Mouse (Mus musculus): ENCODE data around the gene Nde1. TPM values are rescaled to one million over a fixed set of nuclear protein-coding genes. Genes with fewer than 3 reads are reported as not detected.

Nde1 gene
- 90.8 and 98.4 TPM in 2 replicates for polyA plus RNA-seq (2014; fragmentation: Nextera tagmentation; extraction: Ambion mirVana)

- under 1% methylated on average over 40 of the region's 43 CpGs for WGBS
- Histone ChIP-seq H3K36me3 (ENCODE audit: control insufficient read depth, insufficient read depth, low read length) (no peaks in the 10 kb centered on the region), H3K27ac (ENCODE audit: low read depth) (peak within 1 kb of the TSS; percentile 84), H3K4me2 (ENCODE audit: low read length) (peak within 1 kb of the TSS; percentile 60), H3K9me3 (ENCODE audit: control insufficient read depth, low read length) (no peaks in the 10 kb centered on the region), H3K4me3 (ENCODE audit: low read depth, low read length) (peak within 1 kb of the TSS; percentile 81), H3K4me1 (replicated peaks; ENCODE audit: control insufficient read depth, insufficient read depth, low read length) (peaks cover 11% of the 10 kb centered on the region; the same call in 1 of the 2 replicates), H3K9ac (ENCODE audit: low read length) (peak within 1 kb of the TSS; percentile 84), H3K27me3 (replicated peaks; ENCODE audit: control insufficient read depth, insufficient read depth, low read length) (no peaks in the 10 kb centered on the region)
- ATAC-seq (replicated peaks; ENCODE audit: low FRiP score, low TSS enrichment, low read depth) (peak; percentile 91), DNase-seq (ENCODE audit: low spot score) (peak; percentile 91)
Observed at GRCm38 (mm10) chr16:14162988-14163416, at the start of gene Nde1, which contains the start of gene Marf1. Nde1 (plus strand) TSS chr16:14163275. Marf1 (minus strand) TSS chr16:14163351.

- Histone ChIP-seq H3K4me1 (replicated peaks; ENCODE audit: control insufficient read depth, insufficient read depth, low read length) (no peaks in the 10 kb centered on the region), H3K36me3 (ENCODE audit: control insufficient read depth, insufficient read depth, low read length) (peaks cover 77% of the 10 kb centered on the region), H3K9me3 (ENCODE audit: control insufficient read depth, low read length) (no peaks in the 10 kb centered on the region), H3K4me3 (ENCODE audit: low read depth, low read length) (no peak overlapping the region), H3K27ac (ENCODE audit: low read depth) (no peak overlapping the region), H3K27me3 (replicated peaks; ENCODE audit: control insufficient read depth, insufficient read depth, low read length) (no peaks in the 10 kb centered on the region), H3K4me2 (ENCODE audit: low read length) (no peak overlapping the region), H3K9ac (ENCODE audit: low read length) (no peak overlapping the region)
- 82% methylated on average over 2 of the region's 2 CpGs for WGBS
- DNase-seq (ENCODE audit: low spot score), result no peak
- no peak for ATAC-seq (replicated peaks; ENCODE audit: low FRiP score, low TSS enrichment, low read depth)
Observed at GRCm38 (mm10) chr16:14117299-14117698, 45.8 kb upstream of the Nde1 start.

GRCm38 (mm10) chr16:14120941-14121340, 42.1 kb upstream of the Nde1 start:
- Histone ChIP-seq H3K27ac (ENCODE audit: low read depth) (no peak overlapping the region), H3K27me3 (replicated peaks; ENCODE audit: control insufficient read depth, insufficient read depth, low read length) (no peaks in the 10 kb centered on the region), H3K36me3 (ENCODE audit: control insufficient read depth, insufficient read depth, low read length) (peaks cover 81% of the 10 kb centered on the region), H3K4me1 (replicated peaks; ENCODE audit: control insufficient read depth, insufficient read depth, low read length) (no peaks in the 10 kb centered on the region), H3K9ac (ENCODE audit: low read length) (no peak overlapping the region), H3K4me2 (ENCODE audit: low read length) (no peak overlapping the region), H3K9me3 (ENCODE audit: control insufficient read depth, low read length) (no peaks in the 10 kb centered on the region), H3K4me3 (ENCODE audit: low read depth, low read length) (no peak overlapping the region)
- ATAC-seq (replicated peaks; ENCODE audit: low FRiP score, low TSS enrichment, low read depth), result no peak
- DNase-seq (ENCODE audit: low spot score), result no peak
- WGBS, result 92% methylated on average over 5 of the region's 5 CpGs

GRCm38 (mm10) chr16:14121563-14121962, 41.5 kb upstream of the Nde1 start:
- Histone ChIP-seq H3K4me1 (replicated peaks; ENCODE audit: control insufficient read depth, insufficient read depth, low read length) (no peaks in the 10 kb centered on the region), H3K9ac (ENCODE audit: low read length) (no peak overlapping the region), H3K4me2 (ENCODE audit: low read length) (no peak overlapping the region), H3K4me3 (ENCODE audit: low read depth, low read length) (no peak overlapping the region), H3K27me3 (replicated peaks; ENCODE audit: control insufficient read depth, insufficient read depth, low read length) (no peaks in the 10 kb centered on the region), H3K9me3 (ENCODE audit: control insufficient read depth, low read length) (no peaks in the 10 kb centered on the region), H3K36me3 (ENCODE audit: control insufficient read depth, insufficient read depth, low read length) (peaks cover 87% of the 10 kb centered on the region), H3K27ac (ENCODE audit: low read depth) (no peak overlapping the region)
- DNase-seq (ENCODE audit: low spot score) (no peak), ATAC-seq (replicated peaks; ENCODE audit: low FRiP score, low TSS enrichment, low read depth) (no peak)
- WGBS, result over 99% methylated on average over 7 of the region's 7 CpGs

- DNase-seq (ENCODE audit: low spot score) (no peak), ATAC-seq (replicated peaks; ENCODE audit: low FRiP score, low TSS enrichment, low read depth) (no peak)
- Histone ChIP-seq H3K4me3 (ENCODE audit: low read depth, low read length) (no peak overlapping the region), H3K4me2 (ENCODE audit: low read length) (no peak overlapping the region), H3K27ac (ENCODE audit: low read depth) (no peak overlapping the region), H3K9ac (ENCODE audit: low read length) (no peak overlapping the region), H3K27me3 (replicated peaks; ENCODE audit: control insufficient read depth, insufficient read depth, low read length) (no peaks in the 10 kb centered on the region), H3K4me1 (replicated peaks; ENCODE audit: control insufficient read depth, insufficient read depth, low read length) (no peaks in the 10 kb centered on the region), H3K9me3 (ENCODE audit: control insufficient read depth, low read length) (no peaks in the 10 kb centered on the region), H3K36me3 (ENCODE audit: control insufficient read depth, insufficient read depth, low read length) (peaks cover 87% of the 10 kb centered on the region)
Observed at GRCm38 (mm10) chr16:14122586-14122985, 40.5 kb upstream of the Nde1 start.

- H3K27me3 ChIP-seq (replicated peaks; ENCODE audit: control insufficient read depth, insufficient read depth, low read length), result no peaks in the 10 kb centered on the region
- H3K4me2 ChIP-seq (ENCODE audit: low read length), result no peak overlapping the region
- no peak overlapping the region for H3K4me3 ChIP-seq (ENCODE audit: low read depth, low read length)
- no peak overlapping the region for H3K9ac ChIP-seq (ENCODE audit: low read length)
- no peak overlapping the region for H3K27ac ChIP-seq (ENCODE audit: low read depth)
- H3K36me3 ChIP-seq (ENCODE audit: control insufficient read depth, insufficient read depth, low read length), result peaks cover 89% of the 10 kb centered on the region
- ATAC-seq (replicated peaks; ENCODE audit: low FRiP score, low TSS enrichment, low read depth) (no peak), DNase-seq (ENCODE audit: low spot score) (no peak)
- H3K9me3 ChIP-seq (ENCODE audit: control insufficient read depth, low read length), result no peaks in the 10 kb centered on the region
- 95% methylated on average over 2 of the region's 2 CpGs for WGBS
- no peaks in the 10 kb centered on the region for H3K4me1 ChIP-seq (replicated peaks; ENCODE audit: control insufficient read depth, insufficient read depth, low read length)
Observed at GRCm38 (mm10) chr16:14123901-14124300, 39.2 kb upstream of the Nde1 start.

GRCm38 (mm10) chr16:14124709-14125108, 38.4 kb upstream of the Nde1 start:
- Histone ChIP-seq H3K4me1 (replicated peaks; ENCODE audit: control insufficient read depth, insufficient read depth, low read length) (no peaks in the 10 kb centered on the region), H3K4me2 (ENCODE audit: low read length) (no peak overlapping the region), H3K9ac (ENCODE audit: low read length) (no peak overlapping the region), H3K27ac (ENCODE audit: low read depth) (no peak overlapping the region), H3K27me3 (replicated peaks; ENCODE audit: control insufficient read depth, insufficient read depth, low read length) (no peaks in the 10 kb centered on the region), H3K4me3 (ENCODE audit: low read depth, low read length) (no peak overlapping the region), H3K36me3 (ENCODE audit: control insufficient read depth, insufficient read depth, low read length) (peaks cover 94% of the 10 kb centered on the region), H3K9me3 (ENCODE audit: control insufficient read depth, low read length) (no peaks in the 10 kb centered on the region)
- DNase-seq (ENCODE audit: low spot score) (no peak), ATAC-seq (replicated peaks; ENCODE audit: low FRiP score, low TSS enrichment, low read depth) (no peak)
- WGBS, result 94% methylated on average over 7 of the region's 7 CpGs

GRCm38 (mm10) chr16:14125253-14125652, 37.8 kb upstream of the Nde1 start:
- peaks cover 95% of the 10 kb centered on the region for H3K36me3 ChIP-seq (ENCODE audit: control insufficient read depth, insufficient read depth, low read length)
- WGBS, result 90% methylated on average over 1 of the region's 1 CpGs

GRCm38 (mm10) chr16:14128977-14129376, 34.1 kb upstream of the Nde1 start:
- Histone ChIP-seq H3K36me3 (ENCODE audit: control insufficient read depth, insufficient read depth, low read length) (peaks cover 94% of the 10 kb centered on the region), H3K9ac (ENCODE audit: low read length) (no peak overlapping the region), H3K27me3 (replicated peaks; ENCODE audit: control insufficient read depth, insufficient read depth, low read length) (no peaks in the 10 kb centered on the region), H3K4me1 (replicated peaks; ENCODE audit: control insufficient read depth, insufficient read depth, low read length) (no peaks in the 10 kb centered on the region), H3K4me3 (ENCODE audit: low read depth, low read length) (no peak overlapping the region), H3K4me2 (ENCODE audit: low read length) (no peak overlapping the region), H3K27ac (ENCODE audit: low read depth) (no peak overlapping the region), H3K9me3 (ENCODE audit: control insufficient read depth, low read length) (no peaks in the 10 kb centered on the region)
- no peak for DNase-seq (ENCODE audit: low spot score)
- no peak for ATAC-seq (replicated peaks; ENCODE audit: low FRiP score, low TSS enrichment, low read depth)

More at GRCm38 (mm10) chr16:14125253-14125652, 37.8 kb upstream of the Nde1 start:
- DNase-seq (ENCODE audit: low spot score) (no peak), ATAC-seq (replicated peaks; ENCODE audit: low FRiP score, low TSS enrichment, low read depth) (no peak)
- H3K27me3 ChIP-seq (replicated peaks; ENCODE audit: control insufficient read depth, insufficient read depth, low read length), result no peaks in the 10 kb centered on the region
- H3K4me2 ChIP-seq (ENCODE audit: low read length), result no peak overlapping the region
- H3K9me3 ChIP-seq (ENCODE audit: control insufficient read depth, low read length), result no peaks in the 10 kb centered on the region
- no peak overlapping the region for H3K27ac ChIP-seq (ENCODE audit: low read depth)
- H3K4me1 ChIP-seq (replicated peaks; ENCODE audit: control insufficient read depth, insufficient read depth, low read length), result no peaks in the 10 kb centered on the region
- H3K9ac ChIP-seq (ENCODE audit: low read length), result no peak overlapping the region
- H3K4me3 ChIP-seq (ENCODE audit: low read depth, low read length), result no peak overlapping the region

Measured in intestine, embryonic 14.5 days (tissue).